Mouse (Mus musculus) gastrocnemius, adult 8-10 months (tissue): ENCODE measurements around the gene Cys1. TPM values are rescaled to one million over a fixed set of nuclear protein-coding genes. Genes with fewer than 3 reads are reported as not detected.

Experiments used
- DNase-seq, 2 experiments: peaks; one replicate each; pipeline ENCODE4 v3.0.0; 2022; ENCODE audit warnings: low spot score in 2 of 2
- total RNA-seq, 4 experiments: library from RNA; stranded (reverse); gene quantifications; 2 replicates each; pipeline ENCODE4 v1.2.4; 2022

Cys1 gene
- total RNA-seq, 4 experiments from 2014 or later, result 1.9 to 3.4 (median 2.9) TPM

GRCm38 (mm10) chr12:24697484-24698204, 16.0 kb upstream of the Cys1 start:
- DNase-seq, result no peak

- DNase-seq, result peak; percentile 66 to 74
Observed at GRCm38 (mm10) chr12:24696500-24697483, 15.2 kb upstream of the Cys1 start.

- no peak for DNase-seq
Observed at GRCm38 (mm10) chr12:24690351-24690750, 8.7 kb upstream of the Cys1 start.

- DNase-seq, result no peak
Observed at GRCm38 (mm10) chr12:24686696-24687346, 5.2 kb upstream of the Cys1 start.

GRCm38 (mm10) chr12:24686038-24686695, 4.6 kb upstream of the Cys1 start:
- no peak for DNase-seq

GRCm38 (mm10) chr12:24683461-24683860, 1.8 kb upstream of the Cys1 start:
- DNase-seq, result no peak

GRCm38 (mm10) chr12:24682563-24682962, 950 bp upstream of the Cys1 start:
- DNase-seq, result peak in 1 of 2 experiments; percentile 41

- no peak for DNase-seq
Observed at GRCm38 (mm10) chr12:24680492-24681285, 924 bp downstream of the Cys1 start.

GRCm38 (mm10) chr12:24680096-24680491, 1.5 kb downstream of the Cys1 start:
- DNase-seq, result peak; percentile 48 to 74

GRCm38 (mm10) chr12:24662131-24662530, 19.5 kb downstream of the Cys1 start:
- no peak for DNase-seq

- no peak for DNase-seq
Observed at GRCm38 (mm10) chr12:24661100-24661499, 20.5 kb downstream of the Cys1 start.

- DNase-seq, result no peak
Observed at GRCm38 (mm10) chr12:24659923-24660322, 21.7 kb downstream of the Cys1 start.

GRCm38 (mm10) chr12:24658998-24659397, 22.6 kb downstream of the Cys1 start:
- no peak for DNase-seq

GRCm38 (mm10) chr12:24656436-24656835, 25.2 kb downstream of the Cys1 start:
- no peak for DNase-seq

- no peak for DNase-seq
Observed at GRCm38 (mm10) chr12:24654065-24654862, 27.3 kb downstream of the Cys1 start.

GRCm38 (mm10) chr12:24651642-24652342, 29.8 kb downstream of the Cys1 start:
- peak; percentile 96 to 97 for DNase-seq

- DNase-seq, result peak; percentile 97 to 98
Observed at GRCm38 (mm10) chr12:24651063-24651557, 30.5 kb downstream of the Cys1 start, which contains the start of gene Klf11. Gene Klf11 (plus strand): TSS chr12:24651274.

- no peak for DNase-seq
Observed at GRCm38 (mm10) chr12:24650415-24651062, 31.1 kb downstream of the Cys1 start.
